Mouse (Mus musculus) left cerebral cortex, postnatal 14 days (tissue): ENCODE results near the gene Btbd8. TPM values are rescaled to one million over a fixed set of nuclear protein-coding genes. Genes with fewer than 3 reads are reported as not detected.

ENCODE experiments used
- DNase-seq, 2 experiments: peaks; one replicate each; pipeline ENCODE4 v3.0.0; 2021 to 2022; ENCODE audit warnings: low spot score in 2 of 2, mixed read lengths in 1 of 2
- intact Hi-C: fragments of 180-260 bp; cut with DNase I; formaldehyde crosslinking; loops from one replicate; pipeline ENCODE4 v1.15.1; 2025
- long read RNA-seq, 2 experiments: library from polyadenylated mRNA; stranded (forward); transcript quantifications; one replicate each; pipeline ENCODE4 v2.0.0; 2021
- total RNA-seq, 2 experiments: library from RNA; stranded (reverse); gene quantifications; 2 replicates each; pipeline ENCODE4 v1.2.3; 2021

Gene Btbd8
- total RNA-seq, result 100 to 1,000 TPM; 142 to 145 TPM
- long read RNA-seq, experiment 1, full-length matches to known transcripts, result 14 of 51 reads
- long read RNA-seq, experiment 1, partial matches to known transcripts, result 26 of 51 reads
- long read RNA-seq, experiment 1, other reads (novel, unspliced or antisense), result 11 of 51 reads
- long read RNA-seq, experiment 2, full-length matches to known transcripts, result 16 of 59 reads
- long read RNA-seq, experiment 2, partial matches to known transcripts, result 33 of 59 reads
- long read RNA-seq, experiment 2, other reads (novel, unspliced or antisense), result 10 of 59 reads

DNA sequence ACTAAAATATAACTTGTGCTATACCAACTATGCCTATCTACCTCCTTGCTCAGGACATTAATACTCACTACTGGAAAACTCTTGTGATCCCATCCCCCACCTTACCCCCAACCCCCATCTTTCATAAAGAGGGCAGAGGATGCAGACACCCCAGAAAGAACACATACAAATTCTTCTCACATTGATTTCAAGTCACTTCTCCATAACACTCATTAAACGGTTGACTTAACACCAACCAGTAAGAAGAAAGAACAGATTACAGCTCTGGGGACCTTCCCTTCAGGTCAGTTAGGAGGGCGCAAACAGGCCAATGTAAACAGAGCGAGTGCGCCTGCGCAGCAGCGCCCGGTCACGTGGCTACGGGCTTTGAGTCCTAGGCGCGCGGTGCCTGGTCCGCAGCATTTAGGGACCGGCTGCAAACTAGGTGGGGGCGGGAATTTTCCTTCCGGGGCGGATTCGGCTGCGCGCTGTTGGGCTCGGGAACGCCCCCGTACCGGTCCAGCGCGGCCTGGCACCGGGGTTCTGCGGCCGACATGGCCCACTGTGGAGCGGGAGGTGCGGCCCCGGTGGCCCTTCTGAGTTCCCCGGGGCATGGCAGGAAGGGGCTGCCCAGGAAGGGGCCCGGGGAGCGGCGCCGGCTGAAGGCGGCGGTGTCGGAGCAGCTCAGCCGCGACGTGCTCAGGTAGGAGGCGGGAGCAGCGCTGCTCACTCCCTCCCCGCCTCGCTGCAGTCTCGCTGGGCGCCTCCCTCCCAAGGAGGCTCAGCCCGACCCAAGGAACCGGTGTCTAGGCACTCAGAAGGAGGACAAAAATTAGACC is at the start of gene Btbd8:
TSS of gene Btbd8 (plus strand) at position 534 of the 818 bp plus-strand sequence.
- peak; percentile 92 to 96 for DNase-seq
- intact Hi-C loops, result no loop called here

DNA sequence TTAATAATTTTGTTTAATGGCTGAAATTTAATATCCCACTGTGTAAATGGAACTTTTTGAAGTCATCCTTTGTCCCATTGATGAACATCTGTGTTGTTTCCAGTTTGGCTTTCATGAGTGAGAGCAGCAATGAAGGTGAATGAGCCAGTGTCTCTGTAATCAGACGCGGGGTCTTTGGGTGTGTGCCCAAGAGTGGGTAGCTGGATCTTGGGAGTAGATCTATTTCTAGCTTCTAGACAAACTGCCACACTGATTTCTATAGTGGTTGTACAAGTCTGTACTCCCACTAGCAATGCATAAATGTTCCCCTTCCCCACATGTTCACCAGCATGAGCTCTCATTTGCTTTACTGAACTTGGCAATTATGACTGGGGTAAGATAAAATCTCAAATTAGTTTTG is 48.4 kb upstream of the Btbd8 start:
- peak in 1 of 2 experiments; percentile 25 for DNase-seq
- intact Hi-C loops, result no loop called here

DNA sequence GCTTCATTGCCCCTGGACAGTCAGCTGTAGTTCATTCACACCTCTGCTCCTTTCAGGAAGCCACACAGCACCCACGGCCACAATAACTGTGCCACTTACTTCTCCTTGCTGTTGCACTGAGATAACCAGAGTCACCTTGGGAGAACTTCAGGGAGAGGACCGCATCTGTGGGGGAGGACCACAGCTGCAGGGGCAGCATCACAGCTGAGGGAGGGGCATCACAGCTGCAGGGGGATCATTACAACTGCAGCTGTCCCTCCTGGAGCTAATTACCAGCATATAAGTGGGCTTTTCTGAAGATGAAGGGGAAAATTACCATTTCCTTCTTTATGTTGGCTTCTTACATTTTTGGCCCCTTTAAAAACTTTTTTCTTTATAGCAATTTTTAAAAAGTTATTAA is 43.4 kb upstream of the Btbd8 start:
- no peak for DNase-seq
- intact Hi-C loops, result no loop called here

DNA sequence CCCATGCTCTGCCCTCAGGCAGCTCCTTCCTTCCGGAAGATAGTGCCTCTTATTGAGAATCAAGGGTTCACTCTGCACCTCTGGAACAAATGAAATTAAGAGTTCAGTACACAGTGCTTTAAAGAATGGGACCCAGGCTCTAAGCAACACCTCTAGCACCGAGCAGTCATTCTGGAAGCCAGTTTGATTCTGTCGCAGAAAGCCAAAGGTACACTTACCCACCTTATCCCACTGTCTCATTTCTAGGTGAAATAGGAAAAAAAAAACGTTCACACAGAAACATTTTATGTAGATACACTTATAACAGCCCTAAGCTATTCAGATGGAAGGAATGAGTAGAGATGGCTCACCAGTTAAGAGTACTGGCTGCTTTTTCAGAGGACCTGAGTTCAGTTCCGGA is 35.4 kb upstream of the Btbd8 start, which contains the start of gene Ephx4:
TSS of gene Ephx4 (plus strand) at position 301 of the 400 bp plus-strand sequence.
- intact Hi-C loops, result no loop called here

DNA sequence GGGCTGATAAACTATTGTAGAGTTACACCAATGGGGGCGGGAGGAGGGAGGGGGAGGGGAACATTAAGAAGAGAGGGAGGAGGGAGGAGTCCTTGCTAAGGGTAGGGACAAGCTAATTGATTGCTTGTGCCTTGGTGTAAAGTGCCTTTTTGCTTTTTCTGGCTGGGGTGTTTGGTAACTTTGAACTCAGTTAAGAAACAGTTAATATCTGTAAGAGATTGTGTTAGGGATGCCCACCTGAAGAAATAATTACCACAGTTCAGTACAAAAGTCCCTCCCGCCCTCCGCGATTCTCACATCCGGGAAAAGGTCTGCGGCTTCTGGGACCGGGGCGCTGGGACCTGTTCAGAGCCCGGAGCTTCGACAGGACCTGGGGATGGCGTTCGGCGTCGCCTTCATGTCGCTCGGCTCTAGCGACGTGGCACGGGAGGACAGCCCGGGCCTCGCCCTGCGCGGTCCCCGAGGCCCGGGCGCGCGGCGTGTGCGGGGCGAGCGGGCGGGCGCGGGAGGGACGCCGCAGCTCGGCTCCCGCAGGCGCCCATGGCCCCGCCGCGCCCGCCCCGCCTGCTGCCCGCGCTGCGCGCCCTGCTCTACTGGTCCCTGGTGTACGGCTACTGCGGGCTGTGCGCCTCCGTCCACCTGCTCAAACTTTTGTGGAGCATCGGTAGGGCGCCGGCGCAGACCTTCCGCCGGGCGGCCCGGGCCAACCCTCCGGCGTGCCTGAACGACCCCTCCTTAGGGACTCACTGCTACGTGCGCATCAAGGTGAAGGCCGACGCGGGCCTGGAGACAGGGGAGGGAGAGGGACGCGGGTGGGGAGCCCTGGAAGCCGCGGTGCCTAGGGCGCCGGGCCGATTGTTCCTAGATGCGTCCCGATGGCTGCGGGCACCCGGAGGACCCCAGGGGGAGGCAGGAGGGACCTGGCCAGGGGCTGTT is 34.5 kb upstream of the Btbd8 start:
- DNase-seq, result peak; percentile 26 to 27
- intact Hi-C loops, result no loop called here

More for the DNA sequence above, 35.4 kb upstream of the Btbd8 start, which contains the start of gene Ephx4:
- DNase-seq, result no peak

DNA sequence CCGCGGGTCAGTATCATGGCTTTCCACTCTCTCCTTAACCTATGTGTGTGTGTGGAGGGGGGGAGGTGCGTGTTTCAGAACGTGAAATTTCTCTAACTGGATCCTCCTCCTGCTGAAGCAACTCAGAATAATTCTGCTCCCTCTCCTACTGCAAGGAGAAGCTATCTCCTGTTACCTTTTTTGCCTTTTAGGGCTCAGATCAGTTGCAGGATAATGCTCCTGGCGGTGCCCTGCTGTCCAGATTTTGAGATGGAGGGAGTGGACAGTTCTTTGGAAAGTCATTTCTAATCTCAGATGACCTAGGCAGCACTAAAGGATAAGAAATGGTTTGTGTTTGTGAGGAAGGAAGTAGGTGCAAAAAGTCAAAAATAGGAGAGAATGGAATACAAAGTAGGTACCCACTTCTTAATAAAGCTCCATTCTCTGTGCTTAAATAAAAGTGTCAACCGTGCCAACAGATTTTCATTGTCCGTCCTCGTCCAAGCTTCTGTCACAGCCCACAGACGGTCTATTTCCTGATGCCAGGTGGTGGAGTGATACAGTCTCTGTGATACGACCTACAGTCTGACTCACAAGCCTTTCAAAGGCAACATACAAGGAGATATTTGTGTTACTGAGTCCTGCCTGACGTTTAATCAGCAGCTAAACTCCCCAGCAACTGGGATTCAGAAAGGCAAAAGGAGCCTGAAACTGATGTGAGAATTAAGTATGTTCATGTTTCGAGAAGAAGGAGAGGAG is 33.7 kb upstream of the Btbd8 start:
- peak; percentile 65 to 73 for DNase-seq
- intact Hi-C loops, result no loop called here

DNA sequence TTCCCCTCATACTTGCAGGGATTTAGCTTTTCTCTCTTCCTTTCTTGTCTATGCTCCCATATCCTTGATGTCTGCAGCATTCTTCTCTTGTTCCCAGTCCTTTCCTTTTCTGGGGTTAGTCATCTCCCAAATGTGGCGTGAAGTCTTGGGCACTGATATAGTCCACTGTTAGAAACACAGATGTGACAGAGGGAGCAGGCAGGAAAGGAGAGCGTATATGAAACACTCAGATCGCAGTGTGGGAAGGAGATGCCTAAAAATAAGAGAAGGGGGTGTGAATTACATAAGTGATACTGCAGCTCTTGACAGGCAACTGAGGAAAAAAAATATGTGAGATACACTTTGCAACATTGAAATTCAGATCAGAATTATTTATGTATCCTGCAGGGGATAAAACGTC is 32.4 kb upstream of the Btbd8 start:
- intact Hi-C loops, result no loop called here
- DNase-seq, result peak; percentile 72 to 87

DNA sequence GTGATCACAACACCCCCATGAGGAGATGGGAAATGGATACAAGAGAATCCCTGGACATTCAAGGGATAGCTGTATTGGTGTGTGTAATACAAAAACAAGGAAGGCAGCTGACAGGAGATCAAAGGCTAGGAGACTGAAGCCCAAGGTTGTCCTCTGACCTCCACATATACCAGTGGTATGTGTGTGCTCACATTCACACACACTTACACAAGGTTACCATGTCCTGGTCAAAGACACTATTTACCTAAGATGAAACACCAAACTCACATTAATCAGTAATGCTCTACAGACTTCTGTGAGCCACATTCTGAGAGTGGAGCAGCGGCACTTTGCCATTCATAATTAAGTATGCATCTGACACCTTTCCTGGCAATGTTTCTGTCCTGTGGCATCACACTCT is 27.5 kb upstream of the Btbd8 start:
- DNase-seq, result no peak
- intact Hi-C loops, result loop anchor here (5.0 kb wide), 1 partner anchor 87 kb away; no protein-coding TSS in a partner anchor

DNA sequence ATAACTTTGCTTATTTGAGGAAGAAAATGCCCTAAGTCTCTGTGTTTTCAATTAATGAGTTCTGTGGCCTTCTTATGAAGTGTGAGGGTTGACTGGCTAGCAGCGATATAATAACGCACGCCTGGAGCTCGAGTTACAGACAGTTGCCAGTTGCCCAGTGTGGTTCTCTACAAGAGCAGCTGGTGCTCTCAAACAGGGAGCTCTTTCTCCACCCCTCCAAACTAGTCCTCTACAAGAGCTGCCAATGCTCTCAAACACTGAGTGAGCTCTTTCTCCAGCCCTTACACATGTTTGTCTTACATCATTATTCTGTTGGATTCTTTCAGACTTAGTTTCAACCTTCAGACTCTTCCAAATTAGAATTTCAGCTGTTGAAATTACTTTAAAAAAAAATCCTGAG is 26.5 kb upstream of the Btbd8 start:
- intact Hi-C loops, result loop anchor here (5.0 kb wide), 1 partner anchor 86 kb away; no protein-coding TSS in a partner anchor
- no peak for DNase-seq

DNA sequence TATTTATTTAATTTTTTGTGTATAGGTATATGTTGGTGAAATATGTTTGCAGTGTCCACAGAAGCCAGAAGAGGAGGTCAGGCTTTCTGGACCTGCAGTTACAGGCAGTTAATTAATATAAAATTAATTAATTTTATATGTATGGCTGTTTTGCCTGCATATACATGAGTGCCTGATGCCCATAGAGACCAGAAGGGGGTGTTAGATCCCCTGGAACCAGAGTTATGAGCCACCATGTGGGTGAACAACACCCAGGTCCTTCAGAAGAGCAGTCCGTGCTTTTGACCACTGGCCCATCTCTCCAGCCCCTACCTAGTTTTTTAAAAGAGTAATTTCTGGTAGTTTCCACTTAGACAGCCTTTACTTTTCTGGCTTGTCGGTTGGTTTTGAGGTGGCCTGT is 25.5 kb upstream of the Btbd8 start:
- no peak for DNase-seq
- intact Hi-C loops, result loop anchor here (5.0 kb wide), 1 partner anchor 85 kb away; no protein-coding TSS in a partner anchor

DNA sequence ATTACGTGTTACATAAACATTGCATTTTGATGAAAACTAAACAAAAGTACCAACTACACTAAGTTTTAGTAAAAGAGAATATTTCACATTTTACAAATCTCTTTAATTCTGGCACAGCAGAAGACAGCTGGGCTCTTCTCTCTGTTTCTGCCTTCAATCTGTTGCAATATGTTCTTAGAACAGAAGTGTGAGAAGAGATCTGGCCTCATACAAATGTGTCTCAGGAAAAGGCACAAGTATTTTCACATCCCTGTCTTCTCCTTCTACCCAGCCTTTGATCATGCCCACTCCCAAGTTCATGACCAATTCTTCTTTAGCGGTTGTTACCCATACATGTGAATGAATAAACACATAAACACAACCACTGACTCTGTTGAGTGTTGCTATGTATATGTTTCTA is 22.7 kb upstream of the Btbd8 start:
- DNase-seq, result no peak
- intact Hi-C loops, result no loop called here

DNA sequence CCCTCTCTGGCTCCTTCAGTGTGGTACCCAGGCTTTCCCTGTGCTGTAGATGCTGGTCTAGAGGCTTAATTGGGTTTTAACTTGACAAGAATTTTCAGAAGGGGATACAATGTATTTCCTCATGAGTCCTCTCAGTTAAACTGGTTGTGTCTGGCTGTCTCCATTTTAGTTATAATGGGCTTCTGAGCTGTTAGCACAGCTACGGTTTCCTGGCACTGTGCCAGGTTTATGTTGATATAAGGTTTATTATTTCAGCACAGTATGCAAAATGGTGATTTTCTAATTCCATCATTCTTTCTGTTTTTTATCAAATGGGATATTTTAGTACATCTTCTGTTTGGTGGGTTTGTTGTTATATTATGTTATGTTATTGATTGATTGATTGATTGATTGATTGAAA is 16.1 kb upstream of the Btbd8 start:
- no peak for DNase-seq
- intact Hi-C loops, result no loop called here

DNA sequence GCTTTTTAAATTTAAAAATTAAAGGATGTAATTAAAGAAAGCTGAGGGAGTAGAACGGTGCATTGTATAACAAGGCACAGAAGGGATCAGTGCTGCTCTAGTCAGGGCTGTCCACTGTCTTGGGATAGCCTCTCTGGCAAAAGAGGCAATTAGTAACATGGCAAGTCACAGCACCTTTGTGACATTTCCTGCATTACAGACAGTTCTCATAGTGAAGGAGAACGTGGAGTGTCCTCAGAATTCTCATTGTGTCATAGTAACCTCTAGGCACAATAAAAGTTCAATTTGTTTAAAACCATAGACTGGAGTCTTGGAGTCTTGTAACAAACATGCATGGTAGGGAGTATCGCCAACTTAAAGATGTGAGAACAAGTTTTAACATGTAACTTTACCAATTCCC is 6.5 kb upstream of the Btbd8 start, which contains the start of gene Lpcat2b:
TSS of gene Lpcat2b (plus strand) at position 301 of the 400 bp plus-strand sequence.
- intact Hi-C loops, result no loop called here
- DNase-seq, result no peak

DNA sequence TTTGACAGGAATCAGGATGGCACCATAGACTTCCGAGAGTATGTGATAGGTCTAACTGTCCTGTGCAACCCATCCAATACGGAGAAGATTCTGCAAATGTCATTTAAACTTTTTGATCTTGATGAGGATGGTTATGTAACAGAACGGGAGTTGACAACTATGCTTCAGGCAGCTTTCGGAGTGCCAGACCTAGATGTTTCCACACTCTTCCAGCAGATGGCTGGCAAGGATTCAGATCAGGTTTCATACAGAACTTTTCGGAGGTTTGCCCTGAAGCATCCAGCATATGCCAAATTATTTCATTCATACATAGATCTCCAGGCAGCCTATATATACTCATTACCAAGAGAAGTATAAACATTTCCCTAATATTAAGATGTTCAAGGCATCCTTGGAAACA is 3.8 kb upstream of the Btbd8 start:
- intact Hi-C loops, result no loop called here
- DNase-seq, result no peak

DNA sequence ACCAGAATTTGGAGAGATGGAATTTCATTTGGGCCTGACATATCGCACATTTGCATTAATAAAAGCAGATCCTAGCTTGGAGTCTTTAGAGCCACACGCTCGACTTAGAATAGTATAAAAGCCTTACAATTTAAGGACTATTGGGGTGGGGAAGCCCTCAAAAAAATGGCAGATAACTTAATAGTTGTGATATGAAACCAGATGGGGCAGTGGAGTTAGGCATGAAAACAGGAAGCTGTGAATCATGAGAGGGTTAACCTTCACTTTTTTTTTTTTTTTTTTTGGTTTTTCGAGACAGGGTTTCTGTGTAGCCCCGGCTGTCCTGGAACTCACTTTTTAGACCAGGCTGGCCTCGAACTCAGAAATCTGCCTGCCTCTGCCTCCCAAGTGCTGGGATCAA is 1.6 kb upstream of the Btbd8 start:
- intact Hi-C loops, result no loop called here
- DNase-seq, result no peak

DNA sequence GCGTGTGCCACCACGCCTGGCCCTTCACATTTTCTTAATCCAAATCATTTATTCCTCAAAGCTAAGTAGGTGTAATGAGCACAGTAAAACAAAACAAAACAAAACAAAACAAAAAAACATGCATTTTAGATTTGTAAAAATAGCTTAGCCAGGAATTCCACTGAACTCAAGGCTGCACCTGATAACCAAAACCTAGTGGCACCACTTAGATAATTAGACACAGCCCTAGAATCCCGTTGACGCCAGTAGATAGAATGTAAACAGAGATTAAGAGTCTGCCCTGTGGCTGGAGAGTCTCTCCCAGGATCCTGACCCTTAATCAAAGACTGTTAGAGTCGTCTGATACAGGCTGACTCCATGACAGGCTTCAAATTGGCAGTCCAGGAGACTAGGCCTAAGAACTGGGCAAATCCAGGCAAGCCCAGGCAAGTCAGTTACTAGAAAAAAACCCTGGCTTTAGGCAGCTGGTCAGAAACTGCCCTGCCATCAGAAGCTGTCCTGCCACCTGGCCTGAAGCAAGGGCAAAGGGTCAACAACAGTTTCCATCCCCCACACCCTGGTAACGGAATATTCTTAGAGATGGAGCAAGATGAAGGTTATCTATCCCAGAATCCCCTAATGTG is 1.1 kb upstream of the Btbd8 start:
- intact Hi-C loops, result no loop called here
- no peak for DNase-seq

DNA sequence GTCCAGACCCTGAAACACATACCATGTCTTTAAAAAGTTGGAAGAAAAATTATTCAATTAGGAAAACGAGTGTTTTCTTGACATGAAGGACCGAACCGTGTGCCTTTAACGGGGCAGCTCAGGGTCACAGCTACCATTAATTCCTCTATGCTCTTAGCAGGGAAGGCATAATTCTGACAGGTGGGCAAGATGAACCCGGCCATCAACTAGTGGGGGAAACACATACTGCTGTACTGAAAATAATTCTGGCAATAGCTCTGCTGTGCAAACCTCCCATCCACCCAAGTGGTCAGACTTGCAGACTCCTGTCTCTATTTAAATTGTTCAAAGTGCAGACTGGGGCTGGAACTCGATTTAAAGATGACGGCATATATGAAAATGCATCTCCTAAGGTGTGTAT is 556 bp downstream of the Btbd8 start:
- intact Hi-C loops, result no loop called here
- no peak for DNase-seq

DNA sequence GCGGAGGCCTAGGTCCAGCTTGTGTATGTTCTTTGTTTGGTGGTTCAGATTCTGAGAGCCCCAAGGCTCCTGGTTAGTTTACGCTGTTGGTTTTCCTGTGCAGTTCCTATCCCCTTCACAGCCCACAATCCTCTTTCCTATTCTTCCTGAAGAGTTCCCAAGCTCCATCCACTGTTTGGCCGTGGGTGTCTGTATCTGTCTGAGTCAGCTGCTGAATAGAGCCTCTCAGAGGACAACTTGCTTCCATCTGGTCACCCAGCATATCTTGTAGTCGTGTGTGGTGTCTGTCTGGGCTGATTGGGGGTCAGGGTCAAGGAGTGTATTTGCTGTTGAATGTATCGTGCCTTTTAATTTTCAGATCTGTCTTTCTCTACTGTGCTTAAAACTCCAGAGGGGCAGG is 4.1 kb downstream of the Btbd8 start:
- intact Hi-C loops, result no loop called here
- DNase-seq, result no peak
